Mouse (Mus musculus) ES-E14 (cell line): ENCODE measurements around the gene Pde4d.

Source experiments
- CHD2 ChIP-seq: IDR thresholded peaks from 2 replicates; pipeline ENCODE4 v1.6.1; 2014; ENCODE audit warnings: mild to moderate bottlenecking, low read depth, low read length, inconsistent platforms
- HCFC1 ChIP-seq: IDR thresholded peaks from 2 replicates; pipeline ENCODE4 v1.6.1; 2012; ENCODE audit warnings: low read length, inconsistent platforms, borderline replicate concordance; ENCODE audit not compliant: insufficient read depth
- MAFK ChIP-seq: IDR thresholded peaks from 2 replicates; pipeline ENCODE4 v1.6.1; 2014; ENCODE audit warnings: mild to moderate bottlenecking, low read depth, low read length, inconsistent platforms; ENCODE audit not compliant: insufficient read depth
- ZC3H11A ChIP-seq: IDR thresholded peaks from 2 replicates; pipeline ENCODE4 v1.6.1; 2012; ENCODE audit warnings: low read depth, mild to moderate bottlenecking, inconsistent platforms, low read length, borderline replicate concordance
- ZNF384 ChIP-seq: IDR thresholded peaks from 2 replicates; pipeline ENCODE4 v1.6.1; 2012; ENCODE audit warnings: low read depth, low read length, inconsistent platforms

DNA sequence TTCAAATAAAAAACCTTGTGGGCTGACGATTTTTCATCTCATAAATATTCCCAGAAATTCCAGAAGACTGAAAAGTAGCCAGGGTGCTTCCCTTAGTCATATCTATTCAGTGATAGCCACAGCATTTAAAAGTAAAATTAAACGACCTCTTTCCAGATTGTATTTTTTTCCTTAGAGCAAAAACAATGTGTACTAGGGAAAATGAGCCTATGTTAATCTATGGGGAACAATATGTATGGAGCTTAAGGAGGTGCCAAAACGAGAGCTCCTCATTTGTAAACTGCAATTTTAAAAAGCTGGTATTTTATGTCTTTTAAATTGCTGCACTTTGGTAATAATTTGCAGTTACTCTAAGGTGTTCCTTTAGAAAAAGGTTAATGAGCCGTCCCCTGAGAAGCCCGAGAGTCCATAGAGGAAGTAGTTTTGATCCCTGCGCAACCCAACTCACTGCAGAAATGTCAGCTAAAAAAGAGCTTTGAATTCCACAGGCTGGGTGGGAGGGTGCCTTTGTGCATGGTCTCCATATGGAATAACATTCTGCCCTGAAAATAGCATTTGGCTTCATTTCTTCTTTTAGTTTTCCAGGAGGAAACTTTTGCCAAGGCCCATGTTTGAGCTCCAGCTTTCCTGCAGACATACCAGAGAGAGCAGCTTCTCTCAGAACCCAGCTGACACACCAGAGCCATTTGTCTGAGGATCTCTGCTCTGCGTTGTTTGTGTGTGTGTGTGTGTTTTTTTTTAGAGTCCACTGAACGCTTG, 1222.0 kb downstream of the Pde4d start:
- no peak for TF ChIP-seq CHD2
- no peak for TF ChIP-seq ZC3H11A
- no peak for TF ChIP-seq HCFC1
- no peak for TF ChIP-seq MAFK
- no peak for TF ChIP-seq ZNF384
